Mouse (Mus musculus): ENCODE data around the gene Rpia. TPM values are rescaled to one million over a fixed set of nuclear protein-coding genes. Genes with fewer than 3 reads are reported as not detected.
A peak's percentile ranks its signal among the peaks of the same experiment; 100 is the strongest.

Gene Rpia
- 19.6 and 22.6 TPM in 2 replicates for total RNA-seq (2014; rRNA removed)
- 0.73 and 1.2 TPM in 2 replicates for polyA plus RNA-seq (2015; fragmentation: Nextera tagmentation; extraction: Ambion mirVana)

DNA sequence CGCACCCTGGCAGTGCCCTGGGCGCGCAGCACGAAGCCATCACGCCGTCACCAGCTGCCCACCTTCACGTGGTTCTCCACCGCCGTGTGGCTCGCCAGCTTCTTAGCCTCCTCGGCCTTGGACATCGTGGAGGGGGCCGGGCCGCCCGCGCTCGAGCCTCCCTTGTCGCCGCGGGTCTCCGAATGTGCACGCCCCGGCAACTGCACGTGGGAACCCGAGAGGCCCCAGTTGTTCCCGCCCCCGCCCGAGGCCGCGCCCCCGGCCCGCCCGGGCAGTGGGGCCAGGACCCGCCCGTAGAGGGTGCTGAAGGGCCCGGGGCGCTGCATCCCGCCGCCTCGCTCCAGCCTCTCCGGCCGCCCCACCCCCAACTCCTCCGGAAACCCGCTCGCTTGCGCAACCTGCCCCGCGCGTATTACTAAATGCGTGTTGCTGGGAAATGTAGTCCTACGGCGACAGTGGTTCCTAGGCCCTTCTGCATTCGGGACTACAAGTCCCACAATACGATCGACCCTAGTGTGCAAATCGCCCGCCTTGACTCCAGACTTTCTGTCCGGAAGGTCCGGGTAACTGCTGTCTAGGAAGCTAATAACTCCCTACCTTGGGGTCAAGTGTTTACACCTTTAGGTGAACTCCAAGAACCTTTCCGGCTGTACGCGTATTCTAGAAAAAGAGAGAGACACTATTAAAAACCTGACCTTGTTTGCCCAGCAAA, at the start of gene Rpia:
Gene Rpia (minus strand): TSS at position 409 of the 712 bp plus-strand sequence.
- WGBS: 2% methylated on average over 61 of the region's 62 CpGs

GRCm38 (mm10) chr6:70840281-70840680, 48.2 kb upstream of the Rpia start:
- DNase-seq (no peak), ATAC-seq (no peak)
- H3K27me3 ChIP-seq (ENCODE audit: insufficient read depth, low read length): no peaks in the 10 kb centered on the region
- no peak overlapping the region for H3K27ac ChIP-seq (ENCODE audit: low read depth, low read length)
- no peak overlapping the region for H3K4me2 ChIP-seq (ENCODE audit: low read depth)
- 51% methylated on average over 5 of the region's 5 CpGs for WGBS
- no peak overlapping the region for H3K4me3 ChIP-seq (ENCODE audit: low read depth, low read length)
- H3K4me1 ChIP-seq (ENCODE audit: insufficient read depth): no peaks in the 10 kb centered on the region
- no peak overlapping the region for H3K9ac ChIP-seq
- H3K36me3 ChIP-seq (ENCODE audit: insufficient read depth): no peaks in the 10 kb centered on the region
- TF ChIP-seq CTCF (IDR thresholded peaks at IDR 0.05; ENCODE audit: low read depth): no peak
- H3K9me3 ChIP-seq (ENCODE audit: low read length): no peaks in the 10 kb centered on the region

More for the DNA sequence above, at the start of gene Rpia:
- DNase-seq (peak; percentile 94), ATAC-seq (peak; percentile 99)
- Histone ChIP-seq H3K9ac (peak within 1 kb of the TSS; percentile 76), H3K27me3 (ENCODE audit: insufficient read depth, low read length) (no peaks in the 10 kb centered on the region), H3K4me1 (ENCODE audit: insufficient read depth) (peaks cover 7% of the 10 kb centered on the region; the same call in 1 of the 2 replicates), H3K4me3 (ENCODE audit: low read depth, low read length) (peak within 1 kb of the TSS; percentile 87), H3K4me2 (ENCODE audit: low read depth) (peak within 1 kb of the TSS; percentile 74), H3K36me3 (ENCODE audit: insufficient read depth) (peaks cover 5% of the 10 kb centered on the region; the same call in 1 of the 2 replicates), H3K27ac (ENCODE audit: low read depth, low read length) (peak within 1 kb of the TSS; percentile 78), H3K9me3 (ENCODE audit: low read length) (no peaks in the 10 kb centered on the region)
- TF ChIP-seq CTCF (IDR thresholded peaks at IDR 0.05; ENCODE audit: low read depth): peak; percentile 40

DNA sequence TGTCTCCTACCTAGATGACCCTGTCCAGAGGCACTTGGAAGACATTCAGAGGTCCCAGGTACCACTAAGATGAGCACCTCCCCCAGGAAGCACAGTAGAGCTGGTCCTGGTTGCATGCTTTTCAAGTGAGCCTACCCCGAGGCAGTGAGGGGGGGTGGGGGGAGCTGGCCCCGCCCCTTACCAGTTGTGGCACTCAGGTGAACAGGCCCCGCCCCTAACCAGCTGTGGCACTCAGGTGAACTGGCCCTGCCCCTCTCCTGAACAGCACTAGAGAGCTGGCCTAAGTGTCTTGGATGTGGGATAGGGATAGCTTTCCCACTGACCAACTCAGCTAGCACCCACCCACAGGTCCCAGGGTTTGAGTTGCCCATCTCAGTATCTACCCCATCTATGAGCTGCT, 46.5 kb upstream of the Rpia start:
- Histone ChIP-seq H3K4me3 (ENCODE audit: low read depth, low read length) (no peak overlapping the region), H3K36me3 (ENCODE audit: insufficient read depth) (no peaks in the 10 kb centered on the region), H3K27me3 (ENCODE audit: insufficient read depth, low read length) (no peaks in the 10 kb centered on the region), H3K9me3 (ENCODE audit: low read length) (no peaks in the 10 kb centered on the region), H3K4me1 (ENCODE audit: insufficient read depth) (no peaks in the 10 kb centered on the region), H3K9ac (no peak overlapping the region), H3K4me2 (ENCODE audit: low read depth) (no peak overlapping the region), H3K27ac (ENCODE audit: low read depth, low read length) (no peak overlapping the region)
- ATAC-seq (no peak), DNase-seq (no peak)
- TF ChIP-seq CTCF (IDR thresholded peaks at IDR 0.05; ENCODE audit: low read depth): no peak
- 67% methylated on average over 3 of the region's 3 CpGs for WGBS

- ATAC-seq (no peak), DNase-seq (no peak)
- Histone ChIP-seq H3K9ac (no peak overlapping the region), H3K4me3 (ENCODE audit: low read depth, low read length) (no peak overlapping the region), H3K4me1 (ENCODE audit: insufficient read depth) (no peaks in the 10 kb centered on the region), H3K9me3 (ENCODE audit: low read length) (no peaks in the 10 kb centered on the region), H3K36me3 (ENCODE audit: insufficient read depth) (no peaks in the 10 kb centered on the region), H3K27me3 (ENCODE audit: insufficient read depth, low read length) (no peaks in the 10 kb centered on the region), H3K27ac (ENCODE audit: low read depth, low read length) (no peak overlapping the region), H3K4me2 (ENCODE audit: low read depth) (no peak overlapping the region)
- 84% methylated on average over 2 of the region's 2 CpGs for WGBS
- no peak for TF ChIP-seq CTCF (IDR thresholded peaks at IDR 0.05; ENCODE audit: low read depth)
Measured at GRCm38 (mm10) chr6:70837297-70837696, 45.3 kb upstream of the Rpia start.

- no peak for ATAC-seq
- Histone ChIP-seq H3K4me3 (ENCODE audit: low read depth, low read length) (no peak overlapping the region), H3K27me3 (ENCODE audit: insufficient read depth, low read length) (no peaks in the 10 kb centered on the region), H3K36me3 (ENCODE audit: insufficient read depth) (no peaks in the 10 kb centered on the region), H3K4me2 (ENCODE audit: low read depth) (no peak overlapping the region), H3K9ac (no peak overlapping the region), H3K4me1 (ENCODE audit: insufficient read depth) (no peaks in the 10 kb centered on the region), H3K9me3 (ENCODE audit: low read length) (no peaks in the 10 kb centered on the region), H3K27ac (ENCODE audit: low read depth, low read length) (no peak overlapping the region)
- DNase-seq: no peak
- no peak for TF ChIP-seq CTCF (IDR thresholded peaks at IDR 0.05; ENCODE audit: low read depth)
- WGBS: 84% methylated on average over 10 of the region's 10 CpGs
Measured at GRCm38 (mm10) chr6:70831179-70831839, 39.3 kb upstream of the Rpia start.

GRCm38 (mm10) chr6:70830552-70830951, 38.5 kb upstream of the Rpia start:
- ATAC-seq: no peak
- no peak overlapping the region for H3K4me2 ChIP-seq (ENCODE audit: low read depth)
- H3K4me3 ChIP-seq (ENCODE audit: low read depth, low read length): no peak overlapping the region
- H3K36me3 ChIP-seq (ENCODE audit: insufficient read depth): no peaks in the 10 kb centered on the region
- no peak for TF ChIP-seq CTCF (IDR thresholded peaks at IDR 0.05; ENCODE audit: low read depth)
- H3K9me3 ChIP-seq (ENCODE audit: low read length): no peaks in the 10 kb centered on the region
- no peak for DNase-seq
- no peak overlapping the region for H3K27ac ChIP-seq (ENCODE audit: low read depth, low read length)
- 80% methylated on average over 3 of the region's 3 CpGs for WGBS
- H3K27me3 ChIP-seq (ENCODE audit: insufficient read depth, low read length): no peaks in the 10 kb centered on the region
- H3K4me1 ChIP-seq (ENCODE audit: insufficient read depth): no peaks in the 10 kb centered on the region
- no peak overlapping the region for H3K9ac ChIP-seq

- 59% methylated on average over 2 of the region's 2 CpGs for WGBS
Measured at GRCm38 (mm10) chr6:70829451-70829850, 37.4 kb upstream of the Rpia start.

More at GRCm38 (mm10) chr6:70829451-70829850, 37.4 kb upstream of the Rpia start:
- DNase-seq: no peak
- Histone ChIP-seq H3K4me2 (ENCODE audit: low read depth) (no peak overlapping the region), H3K36me3 (ENCODE audit: insufficient read depth) (no peaks in the 10 kb centered on the region), H3K27ac (ENCODE audit: low read depth, low read length) (no peak overlapping the region), H3K9ac (no peak overlapping the region), H3K4me1 (ENCODE audit: insufficient read depth) (no peaks in the 10 kb centered on the region), H3K27me3 (ENCODE audit: insufficient read depth, low read length) (no peaks in the 10 kb centered on the region), H3K9me3 (ENCODE audit: low read length) (no peaks in the 10 kb centered on the region), H3K4me3 (ENCODE audit: low read depth, low read length) (no peak overlapping the region)
- no peak for ATAC-seq
- TF ChIP-seq CTCF (IDR thresholded peaks at IDR 0.05; ENCODE audit: low read depth): no peak

All from forebrain, postnatal 0 days (tissue).